Mouse (Mus musculus) A20 (cell line): ENCODE measurements around the gene Sart1.
"Not testable (repeated sequence)": the region's sequence is repeated elsewhere in the genome, so short reads cannot be mapped to it uniquely, and the experiment has no call there.

Source experiments
- DNase-seq: peaks from one replicate; pipeline ENCODE4 v3.0.0-alpha.2; 2011; ENCODE audit warnings: low read depth, low spot score

The Sart1 gene

GRCm38 (mm10) chr19:5370932-5371331 is 17.6 kb downstream of the Sart1 start:
- no peak for DNase-seq

GRCm38 (mm10) chr19:5367455-5367854 is 21.0 kb downstream of the Sart1 start:
- DNase-seq: peak; percentile 41

DNA sequence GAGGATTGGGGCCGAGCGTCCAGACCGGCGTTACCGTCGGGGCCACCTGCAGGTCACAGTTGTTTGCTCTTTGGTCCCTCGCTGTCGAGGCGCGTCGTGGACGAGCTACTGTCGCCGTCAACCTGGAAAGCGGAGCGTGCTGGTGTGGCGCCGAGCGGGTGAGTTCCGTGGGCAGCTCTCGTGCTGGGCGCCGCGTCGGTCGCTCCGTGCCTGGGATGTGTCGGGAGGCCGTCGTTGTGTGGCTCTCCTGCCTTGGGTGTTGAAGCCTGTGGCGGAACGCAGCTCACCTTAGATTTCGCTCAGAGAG is 21.5 kb downstream of the Sart1 start, which contains the start of gene Banf1:
Banf1 (minus strand) TSS at position 116 of the 307 bp plus-strand sequence.
- DNase-seq: no peak

DNA sequence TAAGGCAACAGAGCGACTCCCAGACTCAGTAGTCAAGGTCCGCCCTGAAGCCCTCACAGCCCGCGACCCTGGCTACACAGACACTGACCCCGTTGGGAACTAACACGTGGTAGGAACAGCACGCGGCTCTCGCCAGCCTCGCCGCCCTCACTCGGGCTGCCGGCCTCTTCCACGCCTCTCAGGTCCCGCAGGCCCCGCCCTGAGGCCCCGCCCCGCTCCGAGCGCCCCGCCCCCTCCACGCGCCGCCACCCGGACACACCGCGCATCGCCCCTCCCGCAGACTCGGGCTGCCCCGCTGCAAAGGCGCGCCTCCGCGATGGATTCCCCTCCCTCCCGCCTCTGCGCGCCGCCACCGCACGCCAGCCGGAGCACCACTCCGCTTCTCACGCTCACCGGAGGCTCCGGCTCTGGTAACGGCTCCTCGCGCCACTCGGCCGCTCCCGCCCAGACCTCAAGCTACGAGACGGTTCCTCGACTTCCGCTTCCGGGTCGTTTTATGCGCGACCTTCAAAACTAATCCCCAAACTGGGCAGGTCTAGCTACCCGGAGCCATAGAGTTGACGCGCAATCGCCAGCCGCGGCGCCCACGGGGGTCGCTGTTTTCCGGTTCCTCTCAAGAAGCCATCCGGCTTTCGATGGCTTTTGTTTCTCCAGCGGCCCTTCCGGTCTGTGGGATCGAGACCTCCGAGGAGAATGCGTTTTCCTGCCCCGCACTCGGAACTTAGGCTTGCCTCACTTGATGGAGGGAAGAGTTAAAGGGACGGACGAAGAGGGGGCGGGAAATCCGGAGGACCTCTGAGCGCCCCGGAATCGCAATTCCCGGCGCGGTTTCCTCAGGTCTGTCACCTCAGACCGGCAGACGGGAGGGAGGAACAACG is 22.1 kb downstream of the Sart1 start, which contains the start of gene Eif1ad:
Eif1ad (plus strand) TSS at position 567 of the 878 bp plus-strand sequence.
- peak; percentile 100 for DNase-seq

GRCm38 (mm10) chr19:5365751-5366150 is 22.8 kb downstream of the Sart1 start:
- no peak for DNase-seq

DNA sequence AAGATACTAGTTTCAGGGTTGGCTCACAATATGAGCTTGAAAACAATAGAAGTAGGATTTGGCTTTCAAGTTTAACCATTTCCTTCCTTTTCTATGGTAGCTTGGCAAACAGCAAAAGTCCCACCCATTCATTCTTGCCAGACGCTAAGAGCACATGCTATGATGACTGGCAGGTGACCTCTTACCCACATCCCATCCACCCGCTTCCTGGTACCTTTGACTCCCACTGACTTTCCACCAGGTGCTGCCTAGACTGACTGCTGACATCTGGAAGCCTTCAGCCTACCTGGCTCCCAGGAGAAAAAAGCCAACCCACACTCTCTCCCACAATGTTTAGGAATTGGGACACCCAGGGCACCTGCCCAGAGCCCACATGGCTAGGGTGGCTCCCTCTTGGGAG is 24.4 kb downstream of the Sart1 start:
- no peak for DNase-seq

- DNase-seq: no peak
Observed at GRCm38 (mm10) chr19:5362186-5362585, 26.3 kb downstream of the Sart1 start.

- DNase-seq: no peak
Observed at GRCm38 (mm10) chr19:5356080-5356479, 32.4 kb downstream of the Sart1 start.

GRCm38 (mm10) chr19:5353609-5354008 is 34.9 kb downstream of the Sart1 start:
- no peak for DNase-seq

DNA sequence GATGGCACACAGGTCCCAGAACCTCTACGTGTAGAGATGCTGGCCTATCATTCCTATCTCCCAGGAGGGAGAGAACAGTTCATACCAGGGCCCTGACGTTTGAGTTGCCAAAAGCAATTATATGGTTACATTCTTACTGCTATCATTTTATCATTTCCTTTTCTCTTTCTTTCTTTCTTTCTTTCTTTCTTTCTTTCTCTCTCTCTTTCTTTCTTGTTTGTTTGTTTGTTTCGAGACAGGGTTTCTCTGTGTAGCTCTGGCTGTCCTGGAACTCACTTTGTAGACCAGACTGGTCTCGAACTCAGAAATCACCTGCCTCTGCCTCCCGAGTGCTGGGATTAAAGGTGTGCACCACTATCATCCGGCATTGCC is 39.0 kb downstream of the Sart1 start, which contains the start of gene Cst6:
Cst6 (minus strand) TSS at position 73 of the 372 bp plus-strand sequence.
- not testable (repeated sequence) for DNase-seq

DNA sequence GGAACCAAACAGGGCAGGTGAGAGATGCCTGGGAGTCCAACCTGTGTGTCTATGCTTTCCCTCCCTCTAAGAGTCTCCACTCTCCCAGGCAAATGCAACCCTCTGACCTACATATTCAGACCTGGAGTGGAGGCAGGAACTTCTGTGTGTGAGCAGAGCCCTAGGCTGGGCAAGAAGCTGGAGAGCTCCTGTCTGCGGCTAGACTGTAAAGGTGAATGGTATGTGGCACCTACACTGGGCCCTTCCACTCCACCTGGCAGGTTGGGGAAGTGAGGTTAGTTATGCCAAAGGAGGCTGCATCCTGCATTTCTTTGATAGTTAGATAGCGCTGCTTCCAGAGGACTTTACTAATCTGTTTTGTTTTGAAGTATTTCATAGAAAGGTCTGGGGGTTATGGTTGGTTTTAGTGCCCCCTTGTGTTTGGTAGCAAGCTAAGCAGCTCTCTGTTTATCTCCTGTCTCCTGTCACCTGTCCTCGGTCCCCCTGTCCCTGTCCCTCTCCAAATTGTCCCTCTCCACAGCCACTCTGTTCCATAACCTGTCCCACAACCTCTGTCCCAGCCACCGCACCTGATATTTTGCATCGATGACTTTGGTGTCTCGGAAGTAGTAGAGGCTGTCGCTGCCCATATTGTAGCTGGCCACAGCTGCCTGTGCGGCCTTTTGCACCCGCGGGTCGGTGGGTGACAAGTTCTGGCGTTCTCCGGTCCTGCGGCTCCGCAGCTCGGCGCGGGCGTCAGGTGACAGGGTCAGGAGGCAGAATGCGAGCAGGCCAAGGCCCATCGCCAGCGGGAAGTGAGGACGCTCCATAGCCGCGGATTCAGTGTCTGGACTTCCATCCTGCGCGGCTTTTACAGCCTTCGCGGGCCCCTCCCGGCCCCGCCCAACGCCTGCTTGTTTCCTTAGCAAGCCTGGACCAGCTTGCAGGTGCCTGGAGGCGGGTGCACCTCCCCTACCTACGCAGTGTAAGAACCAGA is 39.7 kb downstream of the Sart1 start:
- peak; percentile 53 for DNase-seq

- DNase-seq: no peak
Observed at GRCm38 (mm10) chr19:5348064-5348463, 40.4 kb downstream of the Sart1 start.

GRCm38 (mm10) chr19:5345297-5346131 is 43.0 kb downstream of the Sart1 start:
- no peak for DNase-seq

DNA sequence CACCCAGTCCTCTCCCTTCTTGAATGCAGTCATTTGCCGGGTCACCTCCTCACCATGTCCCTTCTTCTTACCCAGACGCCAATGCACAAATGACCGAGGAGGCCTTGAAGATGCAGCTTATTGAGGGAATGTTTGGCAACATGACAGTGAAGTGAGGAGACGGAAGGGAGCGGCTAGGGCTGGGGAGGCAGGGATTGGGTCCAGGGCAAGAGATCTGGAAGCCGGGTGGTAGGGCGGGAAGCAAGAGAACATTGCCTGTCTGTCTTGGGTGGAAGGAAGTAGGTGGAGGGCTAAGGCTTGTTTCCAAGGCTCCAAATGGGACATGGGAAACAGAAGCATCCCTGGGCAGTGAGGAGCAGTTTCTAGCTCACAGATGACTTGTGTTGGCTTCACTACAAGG is 47.1 kb downstream of the Sart1 start:
- DNase-seq: no peak

GRCm38 (mm10) chr19:5337975-5338374 is 50.5 kb downstream of the Sart1 start:
- DNase-seq: peak; percentile 75

DNA sequence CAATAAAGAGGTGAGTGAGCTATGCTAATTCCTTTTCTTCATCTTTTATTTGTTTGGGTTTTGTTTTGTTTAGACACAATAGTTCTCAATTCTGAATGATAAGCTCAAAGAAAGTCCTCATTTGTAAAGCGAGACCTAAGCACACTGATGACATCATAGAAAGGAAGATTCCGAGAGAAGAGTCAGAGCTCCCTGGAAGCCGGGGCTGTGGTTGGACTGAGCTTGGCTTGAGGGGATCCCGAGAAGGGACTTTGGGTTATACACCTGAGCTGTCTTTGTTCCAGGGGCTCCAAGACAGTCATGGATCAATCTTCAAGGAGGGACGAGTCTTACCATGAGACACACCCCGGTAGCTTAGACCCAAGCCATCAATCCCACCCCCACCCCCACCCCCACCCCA is 53.1 kb downstream of the Sart1 start, which contains the start of gene Catsper1:
Catsper1 (plus strand) TSS at position 301 of the 400 bp plus-strand sequence.
- no peak for DNase-seq

- DNase-seq: no peak
Observed at GRCm38 (mm10) chr19:5334741-5335140, 53.8 kb downstream of the Sart1 start.

- no peak for DNase-seq
Observed at GRCm38 (mm10) chr19:5327970-5328369, 60.5 kb downstream of the Sart1 start.
